Mouse (Mus musculus) forebrain, embryonic 14.5 days (tissue): ENCODE data around the gene Rras. TPM values are rescaled to one million over a fixed set of nuclear protein-coding genes. Genes with fewer than 3 reads are reported as not detected.

ENCODE experiments used
- ATAC-seq: fragments of 200-750 bp; cut with Nextera tagmentation; 2 replicates; pipeline ENCODE4 v1.8.0; 2017; ENCODE audit warnings: mild to moderate bottlenecking, moderate library complexity
- DNase-seq: peaks from one replicate; pipeline ENCODE4 v3.0.0-alpha.2; 2015; ENCODE audit warnings: low spot score
- H3K27ac ChIP-seq: fragments of 300-500 bp; sonication (generic); 2 replicates; pipeline ENCODE4 v1.5.1; 2014; ENCODE audit warnings: low read depth, mild to moderate bottlenecking, control low read depth, low read length, moderate library complexity
- H3K27me3 ChIP-seq: fragments of 300-500 bp; sonication (generic); replicated peaks from 2 replicates; pipeline ENCODE4 v1.6.1; 2014; ENCODE audit warnings: low read length, control low read depth, mixed read lengths; ENCODE audit not compliant: control insufficient read depth, insufficient read depth
- H3K36me3 ChIP-seq: fragments of 300-500 bp; sonication (generic); 2 replicates; pipeline ENCODE4 v1.6.1; 2014; ENCODE audit warnings: low read length, control low read depth; ENCODE audit not compliant: control insufficient read depth, insufficient read depth
- H3K4me1 ChIP-seq: fragments of 300-500 bp; sonication (generic); 2 replicates; pipeline ENCODE4 v1.6.1; 2014; ENCODE audit warnings: antibody characterized with exemption, low read length, control low read depth; ENCODE audit not compliant: control insufficient read depth, insufficient read depth
- H3K4me2 ChIP-seq: fragments of 300-500 bp; sonication (generic); 2 replicates; pipeline ENCODE4 v1.6.1; 2014; ENCODE audit warnings: mild to moderate bottlenecking, control low read depth, low read length
- H3K4me3 ChIP-seq: fragments of 300-500 bp; sonication (generic); 2 replicates; pipeline ENCODE4 v1.5.1; 2014; ENCODE audit warnings: low read depth, low read length, control low read depth
- H3K9ac ChIP-seq: fragments of 300-500 bp; sonication (generic); 2 replicates; pipeline ENCODE4 v1.6.1; 2014; ENCODE audit warnings: mild to moderate bottlenecking, low read length, control low read depth, moderate library complexity
- H3K9me3 ChIP-seq: fragments of 300-500 bp; sonication (generic); replicated peaks from 2 replicates; pipeline ENCODE4 v1.6.1; 2016; ENCODE audit warnings: low read length, control low read depth, mixed read lengths; ENCODE audit not compliant: control insufficient read depth
- WGBS: fragments of 180-500 bp; shearing (Covaris S2); extraction: QIAGEN DNeasy Blood & Tissue Kit; methylation state at CpG from one replicate; pipeline ENCODE4 v1.1.7; 2014; 5-methylcytosine and 5-hydroxymethylcytosine counted together
- polyA plus RNA-seq: library from polyadenylated mRNA; unstranded; fragments of >200 nt; fragmentation: Nextera tagmentation; extraction: Ambion mirVana; gene quantifications from 2 replicates; pipeline ENCODE4 v1.2.1, GENCODE M21; 2014

Gene Rras
- polyA plus RNA-seq, 1 experiment from 2014 or later: 14.7 TPM

DNA sequence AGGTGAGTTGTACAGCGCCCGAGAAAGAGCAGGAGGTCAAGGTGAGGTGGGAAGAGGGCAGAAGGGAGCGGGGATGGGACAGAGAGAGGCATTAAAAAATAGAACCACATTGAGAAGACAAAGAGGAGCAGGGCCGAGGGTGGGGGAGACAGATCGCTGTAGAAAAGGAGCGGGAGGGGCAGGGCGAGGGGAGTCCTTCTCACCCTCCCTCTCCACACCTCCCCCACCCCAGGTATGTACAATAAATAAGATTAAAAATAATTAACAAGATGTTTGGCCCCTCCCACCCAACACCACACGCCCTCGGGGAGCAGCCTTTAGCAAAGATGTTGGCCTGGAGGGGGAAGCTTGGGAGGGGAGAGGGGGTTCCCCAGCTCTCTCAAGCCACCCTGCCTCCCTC, 10.0 kb downstream of the Rras start:
- no peak for DNase-seq
- H3K27me3 ChIP-seq: no peaks in the 10 kb centered on the region

DNA sequence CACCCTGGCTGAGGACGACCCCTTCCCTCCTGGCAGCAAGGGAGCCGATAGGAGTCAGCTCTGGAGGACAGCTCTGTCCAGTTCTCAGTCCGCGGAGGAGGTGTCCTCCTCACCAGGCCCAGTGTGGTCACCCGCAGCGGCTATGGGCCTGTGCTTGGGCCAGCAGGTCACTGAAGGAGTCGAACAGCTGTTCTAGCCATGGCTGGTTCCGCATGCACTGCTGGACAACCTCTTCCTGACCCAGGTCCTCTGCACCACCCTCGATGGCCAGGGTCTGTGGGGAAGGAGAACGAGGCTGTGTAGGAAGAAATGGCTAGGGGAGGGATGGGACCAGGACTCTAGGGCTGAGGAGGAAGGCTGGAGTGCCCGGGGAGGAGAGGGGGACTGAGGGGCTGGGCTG, 10.6 kb downstream of the Rras start:
- 94% methylated on average over 11 of the region's 11 CpGs for WGBS
- peaks cover 70% of the 10 kb centered on the region for H3K36me3 ChIP-seq

More for the DNA sequence above, 10.0 kb downstream of the Rras start:
- Histone ChIP-seq H3K9ac (no peak overlapping the region), H3K36me3 (peaks cover 65% of the 10 kb centered on the region), H3K4me1 (no peaks in the 10 kb centered on the region), H3K9me3 (no peaks in the 10 kb centered on the region), H3K4me3 (no peak overlapping the region), H3K4me2 (no peak overlapping the region), H3K27ac (no peak overlapping the region)
- ATAC-seq: no peak
- WGBS: 92% methylated on average over 9 of the region's 9 CpGs

DNA sequence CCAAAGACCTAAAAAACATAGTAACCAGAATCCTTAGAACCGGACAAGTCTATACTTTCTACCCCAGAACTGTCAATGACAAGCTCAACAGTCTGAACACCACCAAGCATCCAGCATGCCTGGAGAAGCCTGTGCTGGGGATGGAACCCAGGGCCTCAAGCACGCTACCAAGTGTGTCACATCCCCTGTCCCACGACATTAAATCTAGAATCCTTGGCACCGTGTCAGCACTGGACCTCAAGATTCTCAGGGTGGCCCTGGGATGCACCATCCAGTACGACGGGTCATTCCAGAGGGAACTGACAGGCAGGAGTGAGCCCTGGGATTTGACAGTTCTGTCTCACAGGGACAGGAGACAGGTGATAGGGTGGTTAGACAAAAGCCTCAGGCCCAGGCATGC, 12.2 kb downstream of the Rras start:
- H3K4me2 ChIP-seq: no peak overlapping the region
- no peak for ATAC-seq
- WGBS: 93% methylated on average over 6 of the region's 6 CpGs
- no peak for DNase-seq
- H3K4me3 ChIP-seq: no peak overlapping the region
- peaks cover 87% of the 10 kb centered on the region for H3K36me3 ChIP-seq
- H3K9ac ChIP-seq: no peak overlapping the region
- no peaks in the 10 kb centered on the region for H3K9me3 ChIP-seq
- no peak overlapping the region for H3K27ac ChIP-seq
- H3K27me3 ChIP-seq: no peaks in the 10 kb centered on the region
- no peaks in the 10 kb centered on the region for H3K4me1 ChIP-seq

More for the DNA sequence above, 10.6 kb downstream of the Rras start:
- Histone ChIP-seq H3K9ac (no peak overlapping the region), H3K27ac (no peak overlapping the region), H3K4me3 (no peak overlapping the region), H3K27me3 (no peaks in the 10 kb centered on the region), H3K4me2 (no peak overlapping the region), H3K4me1 (no peaks in the 10 kb centered on the region), H3K9me3 (no peaks in the 10 kb centered on the region)
- ATAC-seq: no peak
- DNase-seq: no peak

DNA sequence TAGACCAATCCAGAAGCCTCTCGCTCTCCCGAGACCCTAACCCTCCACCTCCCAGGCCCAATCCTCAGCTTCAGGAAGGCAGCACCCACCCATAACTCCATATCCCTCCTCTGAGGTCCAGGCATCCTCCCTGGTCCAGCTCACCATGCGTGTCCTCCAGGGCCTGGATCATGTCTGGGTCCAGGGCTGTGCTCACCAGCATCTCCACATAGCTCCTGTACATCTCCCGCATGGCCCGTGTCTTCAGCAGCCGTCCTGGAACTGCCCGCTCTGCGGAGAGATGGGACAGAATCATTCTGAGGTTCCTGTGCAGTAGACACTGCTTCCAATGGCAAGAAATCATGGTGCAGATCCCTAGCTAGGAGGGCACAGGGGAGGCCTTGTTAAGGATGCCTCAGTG, 13.1 kb downstream of the Rras start:
- Histone ChIP-seq H3K4me1 (no peaks in the 10 kb centered on the region), H3K27me3 (no peaks in the 10 kb centered on the region), H3K4me3 (no peak overlapping the region), H3K27ac (no peak overlapping the region), H3K9ac (no peak overlapping the region), H3K4me2 (no peak overlapping the region), H3K36me3 (peaks cover 95% of the 10 kb centered on the region), H3K9me3 (no peaks in the 10 kb centered on the region)
- DNase-seq (no peak), ATAC-seq (no peak)
- WGBS: 95% methylated on average over 8 of the region's 8 CpGs

DNA sequence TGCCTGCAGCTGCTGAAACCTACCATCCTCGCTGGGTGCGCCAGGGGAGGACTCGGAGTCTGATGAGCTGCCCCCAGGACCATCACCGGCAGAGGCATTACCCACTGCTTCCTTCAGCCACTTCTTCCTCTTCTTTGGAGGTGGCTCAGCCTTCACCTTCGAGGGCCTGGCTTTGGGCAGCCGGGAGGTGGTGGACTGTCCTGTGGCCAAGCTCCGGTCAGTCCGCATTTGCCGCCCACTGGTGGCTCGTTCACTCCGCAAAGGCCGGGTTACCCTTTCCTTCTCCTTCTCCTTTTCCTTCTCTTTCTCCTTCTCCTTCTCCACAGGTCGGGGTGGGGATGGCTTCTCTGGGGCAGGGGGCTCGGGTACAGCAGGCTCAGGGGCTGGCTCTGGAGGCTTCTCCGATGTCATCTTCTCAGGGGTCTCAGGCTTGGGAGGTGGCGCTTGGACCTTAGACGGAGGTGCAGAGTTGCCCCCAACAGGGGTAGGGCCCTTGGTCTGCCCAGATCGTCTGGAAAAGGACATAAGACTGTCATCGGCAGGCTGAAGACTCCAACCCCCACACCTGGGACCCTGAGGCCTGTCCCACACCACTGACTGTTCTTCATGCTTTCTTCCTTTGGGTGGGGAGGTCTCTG, 16.1 kb downstream of the Rras start:
- ATAC-seq: no peak
- Histone ChIP-seq H3K9me3 (no peaks in the 10 kb centered on the region), H3K4me1 (no peaks in the 10 kb centered on the region), H3K36me3 (peaks cover 99% of the 10 kb centered on the region), H3K9ac (no peak overlapping the region), H3K4me2 (no peak overlapping the region), H3K27me3 (no peaks in the 10 kb centered on the region), H3K27ac (no peak overlapping the region), H3K4me3 (no peak overlapping the region)
- DNase-seq: no peak
- WGBS: 94% methylated on average over 19 of the region's 19 CpGs

DNA sequence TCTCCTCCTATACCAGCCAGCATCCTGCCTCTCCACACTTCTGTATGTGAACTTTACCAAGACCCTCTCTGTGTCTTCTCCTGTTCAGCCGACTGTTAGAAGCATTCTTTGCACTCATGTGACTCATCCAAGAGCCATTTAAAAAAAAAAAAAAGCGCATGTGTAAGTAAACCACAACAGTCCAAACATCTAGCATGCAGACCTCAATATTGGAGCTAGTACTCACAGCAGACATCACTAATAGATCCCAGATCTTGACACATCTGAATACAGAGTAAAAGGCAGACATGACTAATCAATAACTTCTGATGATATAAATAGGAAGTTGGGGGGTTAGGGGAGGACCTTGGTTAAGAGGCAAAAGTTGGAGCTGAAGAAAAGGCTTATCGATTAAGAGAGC, 17.9 kb downstream of the Rras start:
- Histone ChIP-seq H3K27ac (no peak overlapping the region), H3K4me2 (no peak overlapping the region), H3K9me3 (no peaks in the 10 kb centered on the region), H3K27me3 (no peaks in the 10 kb centered on the region), H3K9ac (no peak overlapping the region), H3K36me3 (peaks cover 99% of the 10 kb centered on the region), H3K4me3 (no peak overlapping the region), H3K4me1 (no peaks in the 10 kb centered on the region)
- WGBS: 94% methylated on average over 3 of the region's 3 CpGs
- no peak for ATAC-seq
- DNase-seq: no peak

DNA sequence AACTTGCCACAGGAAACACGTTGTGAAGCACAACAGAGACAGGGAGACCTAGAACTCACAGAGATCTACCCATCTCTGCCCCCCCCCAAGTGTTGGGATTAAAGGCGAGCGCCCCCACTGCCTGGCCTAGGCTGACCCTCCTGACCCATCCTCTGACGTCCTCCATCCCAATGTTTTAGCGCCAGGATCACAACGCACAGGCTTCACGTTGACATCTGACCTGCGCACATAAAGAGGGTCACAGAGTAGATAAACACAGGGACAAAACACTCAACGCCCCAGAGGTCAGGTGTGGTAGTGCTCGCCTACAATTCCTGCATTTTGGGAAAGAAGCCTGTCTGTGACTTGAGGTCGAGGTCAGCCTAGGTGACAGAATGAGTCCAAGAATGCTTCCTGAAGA, 18.9 kb downstream of the Rras start:
- no peaks in the 10 kb centered on the region for H3K27me3 ChIP-seq

DNA sequence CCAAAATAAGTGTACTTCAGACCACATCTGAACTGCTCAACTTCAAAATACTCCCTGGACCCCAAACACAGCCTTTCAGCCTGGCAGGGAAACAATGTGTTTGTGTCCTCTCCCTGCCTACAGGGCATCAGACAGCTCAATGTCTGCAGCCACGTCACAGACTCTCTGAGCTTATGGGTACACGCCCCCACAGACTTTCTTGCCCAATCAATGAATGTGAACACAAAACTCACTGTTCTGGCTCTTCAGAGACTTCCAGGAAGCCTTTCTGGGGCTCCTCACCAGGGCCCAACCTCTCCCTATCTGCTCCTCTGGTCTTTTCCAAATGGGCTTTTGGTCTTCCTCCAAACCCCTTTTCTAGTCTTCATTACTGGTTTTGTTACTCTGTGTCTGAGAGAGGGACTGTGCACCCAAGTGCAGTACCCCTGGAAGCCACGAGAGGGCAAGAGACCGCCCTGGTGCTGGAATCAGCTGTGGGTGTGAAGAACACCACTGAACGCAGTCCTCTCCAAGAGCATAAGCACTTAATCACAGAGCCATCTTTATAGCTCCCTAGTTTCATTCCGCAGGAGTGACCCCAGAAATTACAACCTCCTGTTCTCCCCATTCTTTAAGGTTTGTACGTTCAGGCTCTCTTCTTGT, 20.1 kb downstream of the Rras start:
- 76% methylated on average over 7 of the region's 7 CpGs for WGBS
- Histone ChIP-seq H3K27ac (no peak overlapping the region), H3K4me3 (no peak overlapping the region), H3K36me3 (peaks cover 99% of the 10 kb centered on the region), H3K27me3 (no peaks in the 10 kb centered on the region), H3K9ac (no peak overlapping the region), H3K4me1 (no peaks in the 10 kb centered on the region), H3K4me2 (no peak overlapping the region), H3K9me3 (no peaks in the 10 kb centered on the region)
- no peak for DNase-seq
- ATAC-seq: no peak

More for the DNA sequence above, 18.9 kb downstream of the Rras start:
- no peaks in the 10 kb centered on the region for H3K4me1 ChIP-seq
- H3K4me2 ChIP-seq: no peak overlapping the region
- no peaks in the 10 kb centered on the region for H3K9me3 ChIP-seq
- H3K27ac ChIP-seq: no peak overlapping the region
- ATAC-seq: no peak
- H3K9ac ChIP-seq: no peak overlapping the region
- DNase-seq: no peak
- peaks cover 99% of the 10 kb centered on the region for H3K36me3 ChIP-seq
- no peak overlapping the region for H3K4me3 ChIP-seq
- WGBS: 93% methylated on average over 11 of the region's 11 CpGs

DNA sequence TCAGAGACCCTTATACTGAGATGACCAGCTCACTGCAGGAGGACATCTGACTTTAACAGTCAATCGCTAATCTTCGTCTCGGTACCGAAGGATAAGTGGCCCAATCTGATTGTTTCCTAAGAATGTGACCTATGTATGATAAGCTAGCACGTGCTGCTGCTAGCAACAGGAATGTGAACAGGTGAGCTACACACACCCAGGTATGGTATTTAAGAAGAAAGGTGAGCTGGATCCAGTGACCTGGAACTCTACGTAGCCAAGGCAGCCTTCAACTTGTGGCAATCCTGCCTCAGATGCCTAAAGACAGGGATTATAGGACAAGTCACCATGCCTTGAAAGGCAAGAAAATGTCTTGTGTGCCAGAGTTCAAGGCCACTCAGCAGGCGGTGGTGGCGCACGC, 20.6 kb downstream of the Rras start:
- no peak overlapping the region for H3K27ac ChIP-seq
- peaks cover 99% of the 10 kb centered on the region for H3K36me3 ChIP-seq
- WGBS: 97% methylated on average over 9 of the region's 9 CpGs
- H3K4me3 ChIP-seq: no peak overlapping the region
- H3K9me3 ChIP-seq: no peaks in the 10 kb centered on the region
- no peak overlapping the region for H3K9ac ChIP-seq
- DNase-seq (no peak), ATAC-seq (no peak)
- H3K4me1 ChIP-seq: no peaks in the 10 kb centered on the region
- H3K4me2 ChIP-seq: no peak overlapping the region
- no peaks in the 10 kb centered on the region for H3K27me3 ChIP-seq
